Mouse (Mus musculus) heart, embryonic 15.5 days (tissue): Measurements from ENCODE around the gene Aif1l. TPM values are rescaled to one million over a fixed set of nuclear protein-coding genes. Genes with fewer than 3 reads are reported as not detected.

Source experiments
- ATAC-seq: fragments of 200-750 bp; cut with Nextera tagmentation; replicated peaks from 2 replicates; pipeline ENCODE4 v1.8.0; 2017; ENCODE audit warnings: low read depth, moderate TSS enrichment; ENCODE audit not compliant: insufficient number of reproducible peaks, insufficient read depth, low FRiP score
- H3K27ac ChIP-seq: fragments of 300-500 bp; sonication (generic); 2 replicates; pipeline ENCODE4 v1.5.1; 2015; ENCODE audit warnings: mild to moderate bottlenecking, inconsistent platforms
- H3K27me3 ChIP-seq: fragments of 300-500 bp; sonication (generic); 2 replicates; pipeline ENCODE4 v1.6.1; 2015; ENCODE audit warnings: inconsistent platforms
- H3K36me3 ChIP-seq: fragments of 300-500 bp; sonication (generic); 2 replicates; pipeline ENCODE4 v1.6.1; 2015; ENCODE audit warnings: mild to moderate bottlenecking, inconsistent platforms
- H3K4me1 ChIP-seq: fragments of 300-500 bp; sonication (generic); replicated peaks from 2 replicates; pipeline ENCODE4 v1.6.1; 2015; ENCODE audit warnings: inconsistent platforms
- H3K4me2 ChIP-seq: fragments of 300-500 bp; sonication (generic); 2 replicates; pipeline ENCODE4 v1.6.1; 2015; ENCODE audit warnings: inconsistent platforms, mild to moderate bottlenecking, moderate library complexity
- H3K4me3 ChIP-seq: fragments of 300-500 bp; sonication (generic); 2 replicates; pipeline ENCODE4 v1.5.1; 2015; ENCODE audit warnings: mild to moderate bottlenecking, inconsistent platforms
- H3K9ac ChIP-seq: fragments of 300-500 bp; sonication (generic); 2 replicates; pipeline ENCODE4 v1.6.1; 2015; ENCODE audit warnings: mild to moderate bottlenecking, inconsistent platforms
- H3K9me3 ChIP-seq: fragments of 300-500 bp; sonication (generic); replicated peaks from 2 replicates; pipeline ENCODE4 v1.6.1; 2016; ENCODE audit warnings: inconsistent platforms
- WGBS: fragments of 180-500 bp; shearing (Covaris S2); methylation state at CpG from one replicate; pipeline ENCODE4 v1.1.7; 2015; ENCODE audit warnings: mixed read lengths; 5-methylcytosine and 5-hydroxymethylcytosine counted together
- polyA plus RNA-seq: library from polyadenylated mRNA; unstranded; fragments of >200 nt; fragmentation: Nextera tagmentation; extraction: Ambion mirVana; gene quantifications from 2 replicates; pipeline ENCODE4 v1.2.1, GENCODE M21; 2015

Gene Aif1l
- polyA plus RNA-seq, 1 experiment from 2014 or later = 46.7 TPM

- H3K4me2 ChIP-seq = no peak overlapping the region
- peaks cover 27% of the 10 kb centered on the region; the same call in 1 of the 2 replicates for H3K27me3 ChIP-seq
- WGBS = 72% methylated on average over 4 of the region's 4 CpGs
- H3K4me3 ChIP-seq = no peak overlapping the region
- no peaks in the 10 kb centered on the region for H3K4me1 ChIP-seq
- ATAC-seq = no peak
- H3K9me3 ChIP-seq = no peaks in the 10 kb centered on the region
- H3K36me3 ChIP-seq = no peaks in the 10 kb centered on the region
- no peak overlapping the region for H3K9ac ChIP-seq
- H3K27ac ChIP-seq = no peak overlapping the region
Measured at GRCm38 (mm10) chr2:31923645-31924044, 26.3 kb upstream of the Aif1l start.

DNA sequence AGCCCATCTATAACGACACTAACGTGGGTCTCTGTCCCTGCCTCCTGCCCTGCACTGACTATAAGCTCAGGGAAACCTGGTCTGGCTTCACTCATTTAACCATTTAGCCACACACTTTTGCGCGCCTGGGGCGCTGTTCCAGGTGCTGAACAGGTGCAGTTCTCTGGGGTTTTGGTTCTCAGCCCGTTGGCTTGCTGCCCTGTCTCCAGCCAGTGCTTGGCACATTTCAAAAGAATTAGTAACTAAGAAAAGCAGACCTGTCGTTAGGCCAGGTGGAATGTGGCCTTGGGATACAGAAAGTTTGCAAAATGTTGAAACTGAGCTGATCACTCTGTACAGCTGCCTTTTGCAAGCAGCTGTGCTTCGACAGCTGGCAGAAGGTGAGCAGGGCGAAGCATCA is 25.1 kb upstream of the Aif1l start:
- no peak for ATAC-seq
- no peak overlapping the region for H3K27ac ChIP-seq
- 30% methylated on average over 9 of the region's 9 CpGs for WGBS
- no peak overlapping the region for H3K9ac ChIP-seq
- H3K4me2 ChIP-seq = no peak overlapping the region
- H3K4me3 ChIP-seq = no peak overlapping the region
- no peaks in the 10 kb centered on the region for H3K4me1 ChIP-seq
- H3K9me3 ChIP-seq = no peaks in the 10 kb centered on the region
- H3K36me3 ChIP-seq = no peaks in the 10 kb centered on the region
- peaks cover 24% of the 10 kb centered on the region; the same call in 1 of the 2 replicates for H3K27me3 ChIP-seq

DNA sequence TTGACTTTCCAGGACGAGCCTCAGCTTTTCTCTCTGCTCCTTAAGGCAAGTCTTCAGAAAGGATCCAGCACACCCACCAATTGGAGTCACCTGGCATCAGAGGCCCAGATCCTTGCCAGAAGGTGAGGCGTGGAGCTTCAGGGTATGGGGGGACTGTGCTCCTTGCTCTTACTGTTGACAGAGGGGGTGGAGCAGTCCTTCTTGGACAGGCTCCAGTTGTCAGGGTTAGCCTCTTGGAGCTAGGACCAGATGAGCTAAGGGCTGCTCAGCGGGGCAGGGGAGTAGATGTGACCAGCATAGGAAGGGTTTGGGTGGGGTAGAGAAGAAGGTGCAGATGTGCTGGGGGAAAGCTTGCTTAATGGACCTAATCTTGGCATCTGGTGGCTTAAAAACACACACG is 24.0 kb upstream of the Aif1l start:
- H3K4me3 ChIP-seq = no peak overlapping the region
- H3K27me3 ChIP-seq = peaks cover 19% of the 10 kb centered on the region; the same call in 1 of the 2 replicates
- no peak overlapping the region for H3K27ac ChIP-seq
- no peak for ATAC-seq
- H3K9ac ChIP-seq = no peak overlapping the region
- H3K9me3 ChIP-seq = no peaks in the 10 kb centered on the region
- no peaks in the 10 kb centered on the region for H3K36me3 ChIP-seq
- whole genome bisulfite sequencing = 43% methylated on average over 4 of the region's 4 CpGs
- H3K4me2 ChIP-seq = no peak overlapping the region
- no peaks in the 10 kb centered on the region for H3K4me1 ChIP-seq

DNA sequence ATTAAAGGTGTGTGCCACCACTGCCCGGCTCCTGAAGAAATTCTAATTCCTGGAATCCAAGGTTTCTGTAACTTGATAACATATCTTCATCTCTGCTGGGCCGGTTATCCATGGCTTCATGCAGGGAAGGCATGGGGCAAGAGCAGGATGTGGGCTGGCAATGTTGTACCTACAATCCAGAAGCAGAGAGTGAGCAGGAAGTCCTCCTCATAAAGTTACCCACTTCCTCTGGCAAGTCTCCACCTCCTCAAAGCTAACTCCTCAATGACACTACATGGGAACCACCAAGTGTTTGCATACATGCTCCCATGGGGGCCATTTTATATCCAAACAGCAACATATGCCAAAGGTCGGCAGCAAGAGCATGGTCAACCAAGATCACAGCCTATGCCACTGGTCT is 20.3 kb upstream of the Aif1l start:
- H3K9me3 ChIP-seq = no peaks in the 10 kb centered on the region
- no peak overlapping the region for H3K27ac ChIP-seq
- no peak overlapping the region for H3K4me2 ChIP-seq
- H3K4me1 ChIP-seq = no peaks in the 10 kb centered on the region
- WGBS = 64% methylated on average over 3 of the region's 3 CpGs
- H3K27me3 ChIP-seq = no peaks in the 10 kb centered on the region
- H3K4me3 ChIP-seq = no peak overlapping the region
- H3K36me3 ChIP-seq = no peaks in the 10 kb centered on the region
- H3K9ac ChIP-seq = no peak overlapping the region
- ATAC-seq = no peak

GRCm38 (mm10) chr2:31934551-31934950 is 15.4 kb upstream of the Aif1l start:
- Histone ChIP-seq H3K4me2 (no peak overlapping the region), H3K9ac (no peak overlapping the region), H3K27me3 (no peaks in the 10 kb centered on the region), H3K9me3 (no peaks in the 10 kb centered on the region), H3K27ac (no peak overlapping the region), H3K4me3 (no peak overlapping the region), H3K4me1 (peaks cover 2% of the 10 kb centered on the region; the same call in 1 of the 2 replicates), H3K36me3 (no peaks in the 10 kb centered on the region)
- no peak for ATAC-seq
- WGBS = 55% methylated on average over 4 of the region's 4 CpGs

- Histone ChIP-seq H3K36me3 (no peaks in the 10 kb centered on the region), H3K4me1 (peaks cover 2% of the 10 kb centered on the region; the same call in 1 of the 2 replicates), H3K4me3 (no peak overlapping the region), H3K9ac (no peak overlapping the region), H3K9me3 (no peaks in the 10 kb centered on the region), H3K4me2 (no peak overlapping the region), H3K27me3 (no peaks in the 10 kb centered on the region), H3K27ac (no peak overlapping the region)
- WGBS = 22% methylated on average over 4 of the region's 4 CpGs
- ATAC-seq = no peak
Measured at GRCm38 (mm10) chr2:31935054-31935453, 14.9 kb upstream of the Aif1l start.

DNA sequence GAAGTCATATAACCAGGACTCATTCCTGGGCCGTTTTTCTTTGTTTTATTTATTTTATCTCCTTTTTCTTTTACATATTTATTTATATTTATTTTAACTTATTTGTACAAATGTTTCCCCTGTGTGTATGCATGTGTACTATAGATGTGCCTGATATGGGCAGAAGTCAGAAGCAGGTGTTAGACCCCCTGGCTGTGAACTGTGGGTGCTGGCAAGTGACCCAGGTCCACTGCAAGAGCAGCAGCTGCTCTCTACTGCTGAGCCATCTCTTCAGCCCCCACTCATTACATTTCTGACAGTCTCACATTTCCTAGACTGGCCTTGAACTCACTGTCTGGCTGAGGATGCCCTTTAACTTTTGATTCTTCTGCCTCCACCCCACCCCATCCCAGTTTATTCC is 11.6 kb upstream of the Aif1l start:
- H3K27ac ChIP-seq = no peak overlapping the region
- H3K4me2 ChIP-seq = no peak overlapping the region
- no peaks in the 10 kb centered on the region for H3K27me3 ChIP-seq
- no peak overlapping the region for H3K4me3 ChIP-seq
- WGBS = 84% methylated on average over 1 of the region's 1 CpGs
- peaks cover 2% of the 10 kb centered on the region; the same call in 1 of the 2 replicates for H3K4me1 ChIP-seq
- H3K9ac ChIP-seq = no peak overlapping the region
- H3K36me3 ChIP-seq = no peaks in the 10 kb centered on the region
- no peak for ATAC-seq
- H3K9me3 ChIP-seq = no peaks in the 10 kb centered on the region

DNA sequence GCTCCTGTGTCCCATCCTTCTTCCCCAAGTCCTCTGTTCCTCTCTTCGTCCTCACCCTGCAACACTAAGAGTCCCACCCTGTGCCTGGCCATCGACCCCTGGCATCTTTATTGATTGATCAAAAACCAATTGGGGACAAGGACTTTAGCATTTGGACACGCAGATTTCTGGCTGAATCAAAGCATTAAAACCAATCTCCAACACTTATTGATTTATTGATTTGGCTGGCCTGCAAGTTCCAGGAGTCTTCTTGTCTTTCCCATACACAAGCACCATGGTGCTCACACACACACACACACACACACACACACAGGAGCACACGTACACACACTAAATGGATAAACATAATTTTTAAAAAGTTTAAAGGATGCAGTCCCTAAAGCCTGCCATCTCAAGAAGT is 6.9 kb upstream of the Aif1l start:
- 74% methylated on average over 4 of the region's 4 CpGs for WGBS

DNA sequence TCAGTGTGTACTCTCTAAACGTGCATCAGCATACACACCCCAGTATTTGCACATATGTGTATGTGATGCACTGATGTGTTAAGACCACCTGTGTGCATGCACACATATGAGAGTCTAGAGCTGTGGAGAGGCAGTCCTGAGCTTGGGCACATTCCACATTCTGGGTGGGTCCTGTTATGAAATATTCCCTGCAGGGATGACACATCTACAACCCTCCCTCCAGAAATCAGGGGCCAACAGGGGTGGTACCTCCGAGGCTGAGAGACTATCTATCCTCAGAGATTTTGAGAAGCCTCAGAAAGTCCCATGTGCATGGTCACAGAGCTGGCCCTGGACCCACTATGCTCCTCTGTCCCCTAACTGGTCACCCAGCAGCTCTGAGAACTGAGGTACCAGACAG is 4.4 kb upstream of the Aif1l start:
- Histone ChIP-seq H3K9me3 (no peaks in the 10 kb centered on the region), H3K27ac (no peak overlapping the region), H3K36me3 (no peaks in the 10 kb centered on the region), H3K4me1 (peaks cover 4% of the 10 kb centered on the region), H3K9ac (no peak overlapping the region), H3K4me3 (no peak overlapping the region), H3K4me2 (no peak overlapping the region), H3K27me3 (0 out of 2 replicates have a peak, but pooled peaks cover 5% of the 10 kb centered on the region)
- 58% methylated on average over 2 of the region's 2 CpGs for WGBS
- ATAC-seq = no peak

More for the DNA sequence above, 6.9 kb upstream of the Aif1l start:
- Histone ChIP-seq H3K4me1 (no peaks in the 10 kb centered on the region), H3K4me2 (no peak overlapping the region), H3K27ac (no peak overlapping the region), H3K9ac (no peak overlapping the region), H3K27me3 (no peaks in the 10 kb centered on the region), H3K36me3 (no peaks in the 10 kb centered on the region), H3K9me3 (no peaks in the 10 kb centered on the region), H3K4me3 (no peak overlapping the region)
- ATAC-seq = no peak

DNA sequence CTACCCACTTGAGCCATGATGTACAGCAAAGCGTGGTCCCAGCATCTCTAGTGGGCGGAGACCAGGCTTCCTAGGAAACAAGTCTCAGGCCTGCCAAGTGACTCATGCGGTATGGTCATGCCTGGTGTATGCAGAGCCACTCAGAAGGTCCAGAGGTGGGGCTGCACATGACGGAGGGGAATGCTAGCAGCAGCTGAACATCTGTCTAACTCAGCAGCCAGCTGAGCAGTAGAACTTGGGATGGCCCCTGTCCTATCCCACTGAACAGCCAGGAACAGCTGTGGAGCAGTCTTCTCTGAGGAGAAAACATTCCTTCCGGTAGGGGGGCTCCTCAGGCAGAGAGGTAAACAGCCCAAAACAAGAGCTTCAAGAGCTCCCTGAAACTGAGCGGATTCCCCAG is 1.5 kb upstream of the Aif1l start:
- Histone ChIP-seq H3K9ac (no peak overlapping the region), H3K9me3 (no peaks in the 10 kb centered on the region), H3K27ac (no peak overlapping the region), H3K4me2 (no peak overlapping the region), H3K27me3 (0 out of 2 replicates have a peak, but pooled peaks cover 5% of the 10 kb centered on the region), H3K4me1 (peaks cover 27% of the 10 kb centered on the region), H3K36me3 (no peaks in the 10 kb centered on the region), H3K4me3 (no peak overlapping the region)
- 66% methylated on average over 6 of the region's 6 CpGs for WGBS
- 0 out of 2 replicates have a peak, but pooled peaks have one; percentile 19 for ATAC-seq

DNA sequence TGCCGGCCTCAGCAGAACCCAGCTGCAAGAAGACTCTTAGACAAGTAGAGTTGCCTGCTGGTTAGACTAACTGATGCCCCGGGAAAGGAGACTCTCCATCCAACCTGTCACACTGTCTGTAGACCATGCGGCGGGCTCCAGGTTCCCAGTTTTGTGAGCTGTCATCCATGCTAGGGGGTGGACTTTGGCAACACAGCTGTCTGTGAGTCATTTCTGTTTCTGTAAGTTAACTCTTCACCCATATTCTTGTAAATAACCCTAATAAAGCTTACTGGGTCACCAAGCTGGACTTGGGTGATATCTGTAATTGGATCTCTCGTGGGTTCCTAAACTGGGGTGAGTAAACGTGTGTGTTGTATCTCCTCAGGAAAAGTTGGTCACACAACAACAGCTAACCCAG is 1.1 kb upstream of the Aif1l start:
- Histone ChIP-seq H3K27ac (no peak overlapping the region), H3K9me3 (no peaks in the 10 kb centered on the region), H3K4me2 (no peak overlapping the region), H3K4me3 (no peak overlapping the region), H3K9ac (no peak overlapping the region), H3K36me3 (no peaks in the 10 kb centered on the region), H3K4me1 (peaks cover 31% of the 10 kb centered on the region), H3K27me3 (0 out of 2 replicates have a peak, but pooled peaks cover 5% of the 10 kb centered on the region)
- 67% methylated on average over 6 of the region's 6 CpGs for WGBS
- ATAC-seq = no peak

- H3K27ac ChIP-seq = no peak overlapping the region
- H3K27me3 ChIP-seq = 0 out of 2 replicates have a peak, but pooled peaks cover 5% of the 10 kb centered on the region
- H3K4me3 ChIP-seq = peak overlapping the region; percentile 68
- H3K9ac ChIP-seq = peak overlapping the region; percentile 63
- no peaks in the 10 kb centered on the region for H3K36me3 ChIP-seq
- no peak for ATAC-seq
- H3K9me3 ChIP-seq = no peaks in the 10 kb centered on the region
- peaks cover 45% of the 10 kb centered on the region for H3K4me1 ChIP-seq
- peak overlapping the region; percentile 93 for H3K4me2 ChIP-seq
- 23% methylated on average over 9 of the region's 9 CpGs for WGBS
Measured at GRCm38 (mm10) chr2:31950966-31951365, 1.0 kb downstream of the Aif1l start.
